Mouse (Mus musculus) retina, embryonic 14.5 days (tissue): ENCODE results near the gene Tmprss11f.
"Not testable (repeated sequence)": the region's sequence is repeated elsewhere in the genome, so short reads cannot be mapped to it uniquely, and the experiment has no call there.

ENCODE experiments used
- DNase-seq: peaks from one replicate; pipeline ENCODE4 v3.0.0-alpha.2; 2015; ENCODE audit warnings: low spot score

Gene Tmprss11f

DNA sequence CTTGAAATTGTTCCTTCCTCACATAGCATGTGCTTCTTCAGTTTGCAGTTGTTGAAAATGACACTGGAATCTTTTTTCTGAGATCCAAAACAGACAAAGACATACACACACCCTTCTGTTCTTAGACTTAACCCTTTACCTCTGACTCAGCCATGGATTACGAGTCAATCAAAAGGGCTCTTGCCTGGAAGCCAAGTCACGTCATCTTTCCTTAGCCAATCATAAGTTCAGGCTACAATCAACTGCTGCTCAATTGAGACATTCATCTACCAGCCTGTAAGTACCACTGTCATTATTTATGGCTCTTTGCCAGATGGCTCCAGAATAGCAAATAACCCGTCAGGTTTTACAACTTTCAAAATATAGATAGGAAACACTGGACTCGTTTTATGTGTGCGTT lies at the start of gene Tmprss11f:
Gene Tmprss11f, minus strand, starts transcription at position 101 of the 400 bp plus-strand sequence.
- no peak for DNase-seq

DNA sequence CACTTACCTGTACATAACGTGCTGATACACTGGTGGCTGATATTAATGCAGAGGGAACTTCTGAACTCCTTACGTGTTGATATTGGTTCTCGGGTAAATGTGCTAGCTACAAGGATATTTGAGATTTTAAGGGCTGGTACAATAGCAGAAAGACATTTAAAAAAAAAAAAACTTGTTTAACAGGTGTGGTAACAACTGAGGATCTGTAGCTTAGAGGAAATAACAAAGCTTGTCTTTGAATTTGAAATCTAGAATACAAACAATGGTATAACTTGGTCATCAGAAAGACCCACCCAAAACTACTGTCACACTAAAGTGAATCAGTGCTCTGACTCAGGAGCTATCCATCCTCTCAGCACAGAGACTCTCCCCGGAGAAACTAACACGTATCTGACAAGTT lies 44.0 kb upstream of the Tmprss11f start, which contains the start of gene Tmprss11b:
Gene Tmprss11b, minus strand, starts transcription at position 101 of the 400 bp plus-strand sequence.
- DNase-seq: no peak

DNA sequence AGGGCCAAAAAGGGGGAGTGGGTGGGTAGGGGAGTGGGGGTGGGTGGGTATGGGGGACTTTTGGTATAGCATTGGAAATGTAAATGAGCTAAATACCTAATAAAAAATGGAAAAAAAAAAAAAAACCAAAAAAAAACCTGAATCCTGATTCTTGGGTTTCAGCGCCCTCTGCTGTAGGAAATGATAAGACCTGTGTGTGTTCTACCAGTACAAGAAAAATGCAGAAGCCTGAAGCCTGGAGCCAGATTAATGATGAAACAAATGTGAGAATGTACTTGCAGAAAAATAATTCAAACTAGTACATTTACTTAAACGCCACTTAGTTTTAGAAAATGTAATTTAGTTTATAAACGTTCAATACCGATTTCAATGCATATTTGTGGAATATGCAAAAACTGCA lies 17.0 kb upstream of the Tmprss11f start:
- peak; percentile 75 for DNase-seq

DNA sequence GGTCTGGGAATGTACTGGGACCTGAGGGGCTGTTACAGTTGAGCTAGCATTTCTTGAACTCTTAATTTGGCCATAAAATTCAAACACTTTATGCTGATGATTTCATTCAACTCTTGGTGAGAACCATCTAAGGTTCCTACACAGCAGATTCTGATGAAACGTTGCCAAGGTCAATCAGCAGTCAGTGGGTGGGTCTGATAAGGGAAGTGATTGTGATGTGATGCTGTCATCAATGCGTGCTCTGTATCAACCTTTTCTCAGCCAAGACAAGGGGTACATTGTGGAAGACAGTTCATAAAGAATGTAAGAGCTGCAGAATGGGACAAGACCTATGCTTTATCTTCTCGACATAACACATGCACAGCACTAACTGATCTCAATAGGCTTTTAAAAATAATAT lies 8.6 kb upstream of the Tmprss11f start:
- no peak for DNase-seq

DNA sequence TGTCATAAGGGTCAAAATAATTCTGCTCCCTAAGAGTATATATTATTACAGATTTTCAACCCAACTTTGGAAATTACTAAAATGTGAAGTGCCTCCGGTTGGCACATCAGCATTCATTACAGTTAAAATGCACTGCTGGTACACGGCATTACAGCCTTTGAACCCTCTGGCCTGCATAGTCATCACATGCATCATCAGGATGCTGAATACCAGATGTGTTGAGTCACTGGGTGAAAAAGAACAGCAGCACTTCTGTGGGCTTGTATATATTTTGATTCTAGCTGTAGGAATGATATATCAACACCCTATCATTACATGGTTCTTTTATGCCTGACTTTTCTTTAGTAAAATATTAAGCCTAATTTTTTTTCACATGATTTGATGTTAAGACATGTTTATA lies 1.5 kb downstream of the Tmprss11f start:
- no peak for DNase-seq

DNA sequence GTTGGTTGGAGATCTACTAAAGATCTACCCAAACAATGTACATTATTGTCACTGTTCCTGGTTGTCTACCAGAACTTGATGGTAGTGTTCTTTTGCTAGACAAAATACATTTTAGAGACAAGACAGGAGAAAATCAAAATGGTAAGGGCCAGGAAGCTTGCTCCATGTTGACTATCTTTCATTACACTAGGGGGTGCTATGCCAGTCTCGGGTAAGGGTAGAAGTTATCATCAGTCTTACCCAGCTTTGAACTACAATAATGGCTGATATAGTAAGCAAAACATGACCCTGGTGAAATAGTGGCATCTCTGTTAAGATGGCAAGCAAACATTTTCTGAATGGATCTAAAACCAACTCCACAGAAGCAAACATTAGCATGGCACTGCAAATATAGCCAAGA lies 10.4 kb downstream of the Tmprss11f start:
- no peak for DNase-seq

DNA sequence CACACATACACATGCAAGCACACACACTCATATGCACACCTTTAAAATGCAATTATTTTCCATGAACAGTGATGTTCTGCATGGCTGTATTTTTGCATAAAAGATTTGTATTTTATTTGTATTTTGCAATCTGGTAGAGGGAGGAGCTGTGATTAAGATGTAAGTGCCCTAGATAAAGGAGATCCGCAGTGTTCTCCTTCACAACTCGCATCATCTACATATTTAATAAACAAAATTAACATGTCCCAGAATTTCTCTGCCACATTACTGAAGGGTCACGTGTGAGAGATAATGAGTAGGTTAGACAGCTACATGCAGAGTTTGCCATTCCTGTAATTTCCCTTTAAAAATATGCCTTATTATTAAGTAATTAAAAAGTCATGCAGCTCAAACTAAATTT lies 46.3 kb downstream of the Tmprss11f start:
- DNase-seq: no peak

DNA sequence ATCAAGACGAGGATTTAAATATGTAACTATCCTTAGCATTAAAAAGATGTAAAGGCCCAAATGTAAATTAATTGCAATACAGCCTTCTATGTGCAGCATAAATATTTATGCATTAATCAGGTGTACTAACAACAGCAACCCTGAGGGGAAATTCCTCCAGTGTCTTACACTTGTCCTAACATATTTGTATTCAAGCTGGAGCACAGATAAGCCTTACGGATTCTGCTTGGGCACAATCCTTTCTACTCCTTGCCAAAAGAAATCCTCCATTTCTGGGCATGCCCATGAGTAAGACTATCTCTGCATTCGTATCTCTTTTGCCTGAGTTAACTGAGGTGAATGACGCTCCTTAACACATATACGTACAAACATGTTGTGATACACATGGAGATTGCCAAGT lies 49.6 kb downstream of the Tmprss11f start:
- no peak for DNase-seq

DNA sequence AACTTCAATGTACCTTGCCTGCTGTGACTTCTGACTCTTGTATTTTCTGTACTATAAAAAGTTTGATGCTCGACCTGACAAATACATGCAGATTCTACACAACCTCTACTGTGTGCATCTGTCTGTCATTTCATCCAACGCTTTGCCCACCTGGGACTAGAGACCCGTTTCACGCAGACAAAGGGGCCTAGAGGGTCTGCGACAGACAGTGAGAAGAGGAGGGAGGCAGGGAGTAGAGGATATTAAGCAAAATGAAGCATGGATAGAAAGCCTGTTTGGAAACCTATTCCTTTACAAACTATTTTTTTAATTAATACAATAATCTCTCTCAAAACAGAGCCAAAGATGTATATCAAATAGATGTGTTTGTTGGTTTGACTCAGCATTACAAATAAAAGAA lies 50.2 kb downstream of the Tmprss11f start:
- no peak for DNase-seq

DNA sequence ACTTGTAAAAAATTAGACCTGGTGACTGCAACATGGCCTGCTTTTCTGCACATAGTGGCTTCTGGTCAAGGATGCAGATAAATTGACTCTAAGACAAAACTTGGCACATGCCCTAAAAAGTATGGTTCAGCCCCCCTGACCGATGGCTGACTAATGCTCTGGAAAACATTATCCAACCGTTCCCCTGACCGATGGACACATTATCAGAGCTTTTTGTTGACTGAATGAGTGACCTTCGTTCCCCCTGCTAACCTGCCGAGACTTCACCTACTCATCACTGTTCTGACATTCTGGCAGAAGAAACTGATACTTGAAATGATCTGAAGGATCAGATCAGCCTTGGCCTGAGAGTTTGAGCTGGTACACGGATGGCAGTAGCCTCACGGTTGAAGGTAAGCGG lies 53.5 kb downstream of the Tmprss11f start:
- not testable (repeated sequence) for DNase-seq

DNA sequence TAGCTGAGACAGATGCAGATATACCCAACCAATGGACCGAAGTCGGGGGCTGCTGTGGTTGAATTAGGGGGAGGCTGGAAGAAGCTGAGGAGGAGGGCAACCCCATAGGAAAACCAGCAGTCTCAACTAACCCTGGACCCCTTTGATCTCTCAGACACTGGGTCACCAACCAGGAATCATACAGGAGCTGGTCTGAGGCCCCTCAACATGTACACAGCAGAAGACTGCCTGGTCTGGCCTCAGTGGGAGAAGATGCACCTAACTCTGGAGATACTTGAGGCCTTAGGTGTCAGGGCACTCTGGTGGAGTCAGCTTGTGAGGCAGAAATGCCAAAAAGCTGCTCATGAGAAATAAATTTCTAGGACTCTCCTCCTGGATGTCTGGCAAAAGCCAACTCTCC lies 85.5 kb downstream of the Tmprss11f start:
- DNase-seq: no peak

DNA sequence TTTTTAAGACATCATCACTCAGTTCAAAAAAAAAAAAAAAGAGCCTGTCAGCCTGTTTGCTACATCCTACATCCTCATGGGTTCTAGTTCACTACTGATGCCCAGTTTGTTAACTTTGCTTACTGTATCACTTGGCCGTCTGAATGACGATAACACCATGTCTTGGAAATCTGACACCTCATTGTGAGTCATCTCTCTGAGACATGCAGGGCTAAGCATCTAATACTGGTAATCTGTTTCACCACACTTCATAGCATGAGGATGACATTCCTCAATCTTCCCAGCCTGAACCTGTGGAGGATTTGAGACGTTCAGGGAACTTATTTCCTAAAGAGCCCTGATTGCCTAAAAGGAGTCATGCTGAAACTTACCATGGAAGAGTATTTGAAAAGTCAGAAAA lies 91.6 kb downstream of the Tmprss11f start:
- no peak for DNase-seq

DNA sequence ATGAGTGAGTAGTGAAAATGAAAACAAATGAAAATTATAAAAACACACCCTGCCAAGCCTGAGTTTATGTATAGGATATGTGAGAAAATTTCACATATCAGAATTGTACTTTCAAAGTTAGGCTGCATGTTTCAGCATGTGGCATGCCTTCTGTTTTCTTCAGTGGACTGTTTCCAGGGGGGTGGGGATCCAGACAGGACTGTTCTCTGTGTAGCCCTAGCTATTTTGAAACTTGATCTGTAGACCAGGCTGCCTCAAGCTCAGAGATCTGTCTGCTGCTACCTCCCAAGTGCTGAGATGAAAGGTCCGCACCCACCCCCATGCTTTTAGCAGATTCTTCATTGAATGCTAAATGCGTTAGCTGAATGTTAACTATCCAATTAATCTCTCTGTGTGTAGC lies 103.5 kb downstream of the Tmprss11f start:
- DNase-seq: no peak

DNA sequence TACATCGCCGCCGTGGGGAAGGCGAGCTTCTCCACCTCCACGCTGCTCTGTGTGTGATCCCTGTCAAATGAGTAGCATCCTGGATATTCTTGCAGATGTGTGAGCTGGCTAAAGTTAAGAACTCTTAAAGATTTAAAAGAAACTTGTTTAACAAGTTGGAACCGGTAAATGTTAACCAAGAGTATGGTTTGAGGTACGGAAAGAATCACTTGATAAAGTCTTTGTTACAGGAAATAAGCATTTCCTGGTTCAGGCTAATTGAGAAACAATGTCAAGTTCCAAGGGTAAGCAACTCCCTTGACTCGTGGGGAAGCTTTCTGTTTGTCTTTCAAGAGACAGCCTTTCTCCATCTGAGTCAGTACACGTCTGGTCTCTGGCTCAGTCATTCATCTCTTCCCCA lies 113.7 kb downstream of the Tmprss11f start, which contains the start of gene Tmprss11g:
Gene Tmprss11g, minus strand, starts transcription at position 101 of the 400 bp plus-strand sequence.
- DNase-seq: no peak

DNA sequence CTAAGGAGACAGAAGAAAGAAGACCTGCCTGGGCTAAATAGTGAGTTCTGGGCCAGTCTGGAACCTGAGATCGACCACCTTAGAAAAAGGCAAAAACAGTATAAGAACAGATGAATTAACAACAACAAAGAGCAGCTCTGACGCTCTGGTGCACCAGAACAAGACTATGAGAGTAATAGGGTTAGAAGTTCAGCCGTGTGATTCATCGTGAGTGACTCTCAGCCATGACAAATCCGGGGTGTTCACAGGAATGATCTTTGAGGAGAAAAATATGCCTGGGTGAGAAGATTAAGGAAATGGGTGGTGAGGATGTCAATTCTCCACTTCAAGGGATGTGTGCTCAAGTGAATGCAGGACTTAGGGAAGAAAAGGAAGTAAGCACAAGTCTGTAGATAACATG lies 120.7 kb downstream of the Tmprss11f start:
- DNase-seq: peak; percentile 38

DNA sequence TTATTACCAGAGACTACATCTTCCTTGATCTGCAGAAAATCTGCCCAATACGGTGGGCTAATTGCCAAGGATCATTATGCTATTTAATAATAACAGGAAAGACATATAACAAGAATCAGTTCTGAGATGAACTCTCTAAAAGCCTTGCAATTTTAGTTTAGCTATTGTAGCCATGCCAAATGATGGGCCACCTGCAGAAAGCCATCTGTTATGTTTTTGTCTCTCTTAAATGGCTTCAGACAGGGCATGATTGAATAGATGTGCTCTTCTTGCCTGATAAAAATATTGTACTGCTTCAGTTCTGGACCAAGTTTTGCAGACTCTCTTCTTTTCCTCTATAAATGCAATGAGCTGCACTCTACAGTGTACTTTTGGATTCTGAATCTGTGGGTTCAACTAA lies 138.8 kb downstream of the Tmprss11f start:
- DNase-seq: no peak

DNA sequence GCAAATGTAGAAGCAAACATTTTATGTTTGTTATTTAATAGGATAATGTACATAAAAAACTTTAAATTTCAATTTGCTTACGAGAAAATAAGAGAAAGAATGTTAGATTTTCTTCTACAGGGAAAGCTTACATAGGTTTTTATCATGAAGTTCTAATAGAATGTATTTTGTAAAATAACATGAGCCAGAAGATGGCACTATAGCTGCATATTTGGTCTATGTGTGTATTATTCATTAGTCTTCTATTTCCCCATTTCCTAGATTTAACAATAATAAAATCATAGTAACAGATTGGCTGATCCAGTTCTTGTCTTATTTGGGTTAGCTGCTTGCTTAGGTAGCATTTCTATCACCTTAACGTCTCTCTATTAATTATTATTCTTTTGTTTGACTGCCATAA lies 149.7 kb downstream of the Tmprss11f start:
- DNase-seq: peak; percentile 57

DNA sequence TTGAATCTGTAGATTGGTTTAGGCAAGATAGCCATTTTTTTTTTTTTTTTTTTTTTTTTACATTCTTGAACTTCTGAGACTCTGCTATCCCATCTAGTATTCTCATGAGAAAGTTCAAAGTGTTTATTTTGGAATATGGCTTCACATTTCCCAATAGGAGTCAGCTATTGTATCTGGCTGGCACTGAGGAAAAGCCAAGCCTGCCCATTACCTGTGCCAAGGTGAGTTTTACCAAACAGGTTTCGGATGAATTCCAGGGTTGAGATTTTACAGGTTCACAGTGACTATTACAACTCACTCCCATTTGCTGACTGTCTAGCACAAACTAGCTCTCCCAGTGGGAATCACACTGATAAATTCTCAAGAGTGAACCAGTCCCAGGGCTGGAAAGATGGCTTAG lies 150.2 kb downstream of the Tmprss11f start:
- no peak for DNase-seq

DNA sequence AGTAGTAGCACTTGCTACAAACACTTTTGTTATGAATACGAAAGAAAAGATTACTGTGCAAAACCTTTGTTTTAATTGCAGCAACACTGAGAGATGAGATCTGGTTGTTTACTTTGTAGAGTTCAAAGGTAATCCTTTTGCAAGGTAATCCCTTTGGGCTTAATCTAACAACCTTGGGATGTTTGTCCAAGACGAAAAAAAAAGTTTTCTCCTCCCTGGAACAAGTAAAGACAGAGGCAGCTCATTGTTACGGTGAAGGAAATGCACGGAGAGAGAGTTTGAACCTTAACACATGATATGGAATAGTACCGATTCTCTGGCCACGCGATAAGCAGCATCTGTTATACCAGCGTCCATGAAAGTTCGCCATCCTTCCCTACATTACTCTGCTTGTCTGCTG lies 158.4 kb downstream of the Tmprss11f start:
- DNase-seq: no peak
